Mouse (Mus musculus) right cerebral cortex, postnatal 14 days (tissue): ENCODE data around the gene Myo5a.

ENCODE experiments used
- DNase-seq: peaks from one replicate; pipeline ENCODE4 v3.0.0; 2022

Gene Myo5a

GRCm38 (mm10) chr9:75072361-75072760 lies 1.5 kb downstream of the Myo5a start:
- DNase-seq: no peak

DNA sequence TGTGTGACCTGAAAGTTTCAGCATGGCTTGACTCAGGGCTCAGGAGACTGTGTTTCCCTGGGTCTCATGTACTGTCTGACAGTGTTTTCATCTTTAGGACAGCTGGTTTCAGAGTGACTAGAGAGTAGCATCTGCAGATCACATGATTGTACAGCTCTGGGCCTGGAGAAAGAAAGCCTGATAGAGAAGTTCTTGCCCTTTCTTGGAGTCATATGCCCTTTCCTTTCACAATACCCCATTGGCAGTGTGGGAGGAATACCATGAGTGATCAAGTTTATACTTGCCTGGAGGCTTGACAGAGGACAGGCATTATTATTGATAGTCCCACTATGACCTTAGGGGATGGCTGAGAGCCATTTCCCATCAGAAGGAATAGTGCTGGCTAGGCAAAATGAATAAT lies 6.4 kb downstream of the Myo5a start:
- DNase-seq: no peak

- DNase-seq: no peak
Measured at GRCm38 (mm10) chr9:75085242-75085824, 14.5 kb downstream of the Myo5a start.

GRCm38 (mm10) chr9:75087823-75088222 lies 17.0 kb downstream of the Myo5a start:
- no peak for DNase-seq

- no peak for DNase-seq
Measured at GRCm38 (mm10) chr9:75089285-75089684, 18.5 kb downstream of the Myo5a start.

- DNase-seq: no peak
Measured at GRCm38 (mm10) chr9:75092134-75092533, 21.3 kb downstream of the Myo5a start.

DNA sequence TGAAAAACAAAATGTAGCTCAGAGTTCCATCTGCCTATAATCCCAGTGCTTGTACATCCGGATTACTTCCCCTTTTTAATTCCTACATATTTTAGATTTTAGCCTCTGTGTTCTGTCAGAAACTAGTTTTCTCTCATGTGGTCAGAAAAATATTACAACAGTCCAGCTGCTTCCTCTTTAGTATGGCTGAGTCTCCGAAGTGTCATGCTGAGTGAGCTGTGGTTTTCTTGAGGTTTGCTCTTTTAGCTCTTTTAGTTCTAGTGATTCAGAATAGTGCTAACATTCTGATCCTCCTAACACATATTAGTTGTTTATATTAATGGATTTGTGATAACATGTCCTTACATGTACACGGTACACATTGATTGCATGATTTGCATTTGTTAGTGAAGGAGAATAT lies 23.9 kb downstream of the Myo5a start:
- no peak for DNase-seq

DNA sequence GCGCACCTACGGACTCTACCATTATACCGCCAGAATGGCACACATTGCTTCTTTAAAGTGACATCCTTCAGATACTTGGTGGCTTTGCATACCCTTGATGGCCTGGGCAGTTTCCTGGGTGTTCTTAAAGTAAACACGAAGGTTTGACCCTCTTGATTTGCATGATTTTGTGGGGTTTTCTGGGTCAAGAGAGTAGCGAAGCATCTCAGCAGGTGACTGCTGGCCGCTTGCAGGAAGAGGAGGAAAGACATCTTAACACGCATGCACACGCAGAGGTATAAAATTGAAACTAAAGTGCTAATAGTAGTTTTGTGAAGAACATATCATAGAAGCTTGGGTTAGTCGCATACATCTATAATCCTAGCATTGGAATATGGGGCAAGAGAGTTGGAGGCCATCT lies 28.1 kb downstream of the Myo5a start:
- no peak for DNase-seq

DNA sequence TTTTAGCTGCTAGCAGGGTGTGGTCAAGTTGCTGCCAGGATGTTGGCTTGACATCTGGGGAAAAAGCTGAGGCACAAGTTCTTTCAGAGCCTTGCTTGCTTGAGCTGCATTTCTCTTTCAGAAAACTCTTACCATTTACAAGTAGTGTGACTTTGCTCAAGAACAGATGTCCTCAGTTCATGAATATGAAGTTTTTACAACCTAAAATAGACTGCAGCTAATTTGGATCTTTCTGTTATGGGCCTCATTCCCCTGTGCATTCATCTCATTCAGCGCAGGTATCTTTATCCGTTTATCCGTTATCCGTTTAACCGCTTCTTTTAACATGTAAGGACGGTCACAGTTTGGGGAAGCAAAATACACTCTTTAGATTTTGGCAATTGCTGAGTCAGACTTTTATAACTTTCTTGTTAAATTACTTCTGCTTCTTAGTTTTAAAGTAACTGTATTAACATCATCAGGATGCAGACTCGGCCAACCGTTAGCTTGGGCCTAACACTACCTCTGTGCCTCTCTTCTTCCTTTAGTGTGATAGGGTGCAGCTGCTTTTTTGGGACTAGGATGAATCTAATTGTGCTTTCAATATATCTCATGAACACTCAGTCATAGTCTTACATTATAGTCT lies 29.5 kb downstream of the Myo5a start:
- DNase-seq: no peak

- DNase-seq: no peak
Measured at GRCm38 (mm10) chr9:75102131-75102530, 31.3 kb downstream of the Myo5a start.

DNA sequence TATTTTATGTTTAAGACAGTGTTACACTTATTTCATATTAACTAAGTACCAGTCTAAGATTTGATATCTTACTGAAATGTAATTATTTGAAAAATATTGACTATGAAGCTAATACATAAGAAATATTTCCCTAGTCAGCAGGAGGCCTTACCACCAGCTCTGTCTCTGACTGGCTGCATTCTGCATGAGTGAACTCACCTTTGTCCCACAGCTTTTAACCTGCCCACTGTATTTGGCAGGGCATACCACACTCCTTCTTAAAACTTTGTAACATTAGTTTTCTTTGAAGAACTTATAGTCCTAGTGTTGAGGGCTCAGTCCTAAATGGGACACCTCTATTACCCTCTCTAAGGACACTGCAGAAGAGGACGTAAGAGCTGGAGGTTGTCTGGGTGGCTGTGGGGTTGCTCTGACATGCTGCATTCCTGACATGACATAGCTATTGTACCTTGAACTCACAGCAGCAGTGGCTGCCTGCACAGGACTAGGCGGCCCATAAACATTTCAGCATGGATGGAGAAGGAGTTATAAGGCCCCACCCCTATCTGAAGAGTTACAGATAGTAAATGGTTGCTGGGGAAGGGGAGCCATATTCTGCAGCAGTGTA lies 45.9 kb downstream of the Myo5a start:
- no peak for DNase-seq

DNA sequence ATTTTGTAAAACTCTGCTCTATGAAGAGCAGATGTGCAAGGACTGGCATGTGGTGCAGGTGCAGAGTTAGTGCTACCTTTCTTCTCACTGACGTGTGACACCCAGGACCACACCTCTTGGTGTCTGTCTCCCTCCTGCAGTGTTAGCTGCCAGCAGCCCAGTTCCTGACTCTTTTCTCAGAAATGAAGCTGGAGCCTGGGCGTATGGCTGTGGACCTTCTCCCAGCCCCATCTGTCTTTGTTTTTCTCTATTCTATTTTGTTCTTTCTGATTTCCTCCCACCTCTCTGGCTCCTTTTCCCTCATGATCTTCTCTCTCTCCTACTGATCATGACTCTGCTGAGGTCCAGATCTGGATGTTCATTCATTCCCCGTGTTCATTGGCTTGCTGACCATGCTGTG lies 50.3 kb downstream of the Myo5a start:
- no peak for DNase-seq

GRCm38 (mm10) chr9:75124201-75124721 lies 53.4 kb downstream of the Myo5a start:
- DNase-seq: no peak

DNA sequence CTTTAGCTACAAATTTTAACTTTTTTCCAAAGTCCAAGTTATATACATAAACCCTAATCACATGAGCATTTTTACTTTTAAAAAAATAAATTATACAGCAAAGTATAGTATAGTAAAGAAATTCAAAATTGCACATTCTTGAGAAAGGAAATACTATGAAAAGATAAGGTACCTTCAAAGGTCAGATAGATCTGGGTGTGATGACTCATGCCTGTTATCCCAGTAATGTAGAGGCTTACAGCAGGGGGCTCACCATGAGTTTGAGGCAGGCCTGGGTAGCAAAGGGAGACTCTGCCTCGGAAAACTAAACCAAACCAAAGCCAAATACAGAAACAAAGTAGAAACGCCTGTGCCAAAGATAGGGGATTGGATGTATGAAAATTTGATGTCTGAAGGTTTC lies 59.7 kb downstream of the Myo5a start:
- DNase-seq: no peak

DNA sequence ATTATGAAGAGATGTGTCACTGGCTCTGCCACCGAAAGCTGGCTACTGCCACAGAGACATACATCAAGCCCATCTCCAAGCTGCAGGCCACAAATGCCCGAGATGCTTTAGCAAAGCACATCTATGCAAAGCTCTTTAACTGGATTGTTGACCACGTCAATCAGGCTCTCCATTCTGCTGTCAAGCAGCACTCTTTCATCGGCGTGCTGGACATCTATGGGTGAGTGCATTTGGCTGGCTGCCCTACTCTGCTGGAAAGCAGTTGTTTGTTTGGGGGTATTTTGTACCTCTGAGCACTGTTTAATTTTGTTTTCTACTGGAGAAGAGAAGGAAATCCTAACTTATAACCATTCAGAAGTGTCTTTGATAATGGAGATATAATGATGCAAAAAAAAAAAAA lies 76.1 kb downstream of the Myo5a start:
- DNase-seq: no peak

DNA sequence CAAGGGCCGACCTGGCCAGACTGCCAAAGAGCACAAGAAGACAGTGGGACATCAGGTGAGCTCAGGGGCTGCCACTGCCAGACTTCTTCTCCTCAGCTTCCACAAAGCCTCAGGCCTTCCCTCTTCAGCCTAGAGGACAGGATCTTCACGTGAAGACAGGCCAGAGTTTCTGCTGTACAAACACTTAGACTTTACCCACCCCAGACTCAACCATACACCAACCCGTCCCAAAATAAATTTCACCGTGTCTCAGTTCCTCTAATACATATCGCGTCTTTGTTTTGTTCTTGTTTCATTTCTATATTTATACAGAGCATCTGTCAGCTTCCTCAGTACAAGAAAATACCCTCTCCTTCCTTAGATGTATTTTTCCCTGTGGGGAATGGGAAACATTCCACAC lies 89.7 kb downstream of the Myo5a start:
- DNase-seq: no peak

GRCm38 (mm10) chr9:75163650-75164049 lies 92.8 kb downstream of the Myo5a start:
- no peak for DNase-seq

GRCm38 (mm10) chr9:75171721-75172120 lies 100.9 kb downstream of the Myo5a start:
- no peak for DNase-seq

DNA sequence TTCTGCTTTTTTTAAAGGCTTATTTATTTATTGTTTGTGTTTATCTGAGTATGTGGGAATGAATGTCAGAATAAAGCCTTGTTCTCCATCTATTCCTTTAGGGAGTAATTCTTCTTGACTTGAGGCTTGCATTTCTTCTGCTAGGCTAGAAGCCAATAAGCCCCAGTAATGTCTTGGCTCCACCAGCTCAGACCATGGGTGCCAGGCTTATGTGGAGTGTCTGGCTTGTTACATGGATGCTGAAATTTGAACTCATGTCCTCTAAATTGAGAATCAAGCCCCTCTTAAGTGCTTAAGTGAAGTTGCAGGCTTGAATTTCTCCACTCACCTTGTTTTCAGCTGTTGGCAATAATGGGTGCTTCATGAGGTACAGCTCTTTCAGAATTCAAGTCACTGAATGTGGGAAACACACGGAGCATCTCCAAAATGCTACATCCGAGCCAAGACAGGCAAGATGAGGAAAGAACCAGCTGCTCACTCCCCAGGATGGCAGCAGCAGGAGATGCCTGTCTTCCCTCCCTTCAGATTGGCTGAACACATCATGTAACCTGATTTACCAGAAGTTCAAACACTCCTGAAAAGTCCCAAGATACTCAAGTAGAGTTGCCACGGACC lies 116.9 kb downstream of the Myo5a start:
- DNase-seq: no peak

DNA sequence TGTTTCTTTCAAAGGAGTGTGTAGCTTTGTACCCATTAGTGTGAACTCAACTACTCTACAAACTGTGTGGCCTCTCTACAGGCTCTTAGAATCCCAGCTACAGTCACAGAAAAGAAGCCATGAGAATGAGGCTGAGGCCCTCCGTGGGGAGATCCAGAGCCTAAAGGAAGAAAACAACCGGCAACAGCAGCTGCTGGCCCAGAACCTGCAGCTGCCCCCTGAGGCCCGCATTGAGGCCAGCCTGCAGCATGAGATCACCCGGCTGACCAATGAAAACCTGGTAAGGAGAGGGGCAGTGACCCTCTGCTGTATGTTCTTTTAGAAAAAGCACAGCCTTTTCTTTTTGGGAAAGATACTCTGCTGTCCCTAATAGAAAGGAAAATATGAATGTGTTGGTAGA lies 123.0 kb downstream of the Myo5a start:
- no peak for DNase-seq

DNA sequence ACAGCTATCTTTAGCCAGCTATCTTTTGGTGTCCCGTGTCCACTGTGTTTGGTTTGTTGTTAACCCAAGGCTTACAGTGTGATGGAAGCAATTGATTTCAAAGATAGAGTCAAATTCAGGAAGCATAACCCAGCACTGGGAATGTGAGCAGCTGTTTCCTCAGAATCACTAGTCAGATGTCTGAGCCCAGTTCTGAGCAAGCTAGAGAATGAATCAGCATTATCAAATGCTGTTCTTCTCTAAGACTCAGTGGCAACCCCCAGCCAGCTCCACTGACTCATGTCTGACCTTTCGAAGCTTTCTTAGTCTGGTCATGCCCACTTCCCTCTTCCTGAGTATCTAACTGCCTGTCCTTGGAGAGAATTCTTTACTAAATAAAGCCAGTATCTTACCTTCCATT lies 125.5 kb downstream of the Myo5a start:
- DNase-seq: no peak

GRCm38 (mm10) chr9:75197297-75197696 lies 126.5 kb downstream of the Myo5a start:
- no peak for DNase-seq

- DNase-seq: no peak
Measured at GRCm38 (mm10) chr9:75201506-75201905, 130.7 kb downstream of the Myo5a start.

- DNase-seq: no peak
Measured at GRCm38 (mm10) chr9:75202036-75202435, 131.2 kb downstream of the Myo5a start.
